Mouse (Mus musculus) cerebellum, postnatal 36 days (tissue): ENCODE measurements around the gene Tmem132a.

ENCODE experiments used
- DNase-seq, 2 experiments: peaks; one replicate each; pipeline ENCODE4 v3.0.0; 2021 to 2022; ENCODE audit warnings: mixed read lengths in 2 of 2

Gene Tmem132a

DNA sequence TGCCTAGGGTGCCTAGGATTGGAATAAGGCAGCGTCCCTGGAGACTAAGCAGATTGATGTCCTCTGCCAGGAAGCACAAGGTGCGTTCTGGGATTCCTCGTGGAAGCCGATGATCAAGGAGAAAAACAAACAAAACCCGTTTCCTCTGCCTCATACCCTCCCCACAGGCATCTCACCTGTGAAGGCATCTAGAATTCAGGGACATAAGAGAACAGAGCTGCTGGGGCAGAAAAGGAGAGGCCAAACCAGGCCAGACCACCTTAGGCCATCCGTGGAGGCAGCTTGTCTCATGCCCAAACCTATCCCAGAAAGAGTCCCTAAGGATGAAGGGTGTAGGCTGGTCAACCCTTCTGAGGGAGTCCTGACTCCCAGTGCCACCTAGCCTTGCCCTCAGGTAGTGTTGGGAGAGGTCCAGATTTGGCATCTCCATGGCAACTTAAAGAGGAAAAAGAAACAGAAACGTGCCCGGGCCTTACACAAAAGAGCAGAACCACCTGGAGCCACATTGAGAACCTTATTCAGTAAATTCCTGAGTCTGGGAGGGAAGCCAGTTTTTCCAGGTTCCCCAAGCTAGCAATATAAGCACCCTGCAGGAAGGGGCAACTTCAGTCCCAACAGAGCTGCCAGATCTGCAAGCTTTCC lies at the start of gene Tmem132a:
Gene Tmem132a (minus strand): TSS at position 55 of the 642 bp plus-strand sequence.
- DNase-seq, result peak; percentile 43 to 71

DNA sequence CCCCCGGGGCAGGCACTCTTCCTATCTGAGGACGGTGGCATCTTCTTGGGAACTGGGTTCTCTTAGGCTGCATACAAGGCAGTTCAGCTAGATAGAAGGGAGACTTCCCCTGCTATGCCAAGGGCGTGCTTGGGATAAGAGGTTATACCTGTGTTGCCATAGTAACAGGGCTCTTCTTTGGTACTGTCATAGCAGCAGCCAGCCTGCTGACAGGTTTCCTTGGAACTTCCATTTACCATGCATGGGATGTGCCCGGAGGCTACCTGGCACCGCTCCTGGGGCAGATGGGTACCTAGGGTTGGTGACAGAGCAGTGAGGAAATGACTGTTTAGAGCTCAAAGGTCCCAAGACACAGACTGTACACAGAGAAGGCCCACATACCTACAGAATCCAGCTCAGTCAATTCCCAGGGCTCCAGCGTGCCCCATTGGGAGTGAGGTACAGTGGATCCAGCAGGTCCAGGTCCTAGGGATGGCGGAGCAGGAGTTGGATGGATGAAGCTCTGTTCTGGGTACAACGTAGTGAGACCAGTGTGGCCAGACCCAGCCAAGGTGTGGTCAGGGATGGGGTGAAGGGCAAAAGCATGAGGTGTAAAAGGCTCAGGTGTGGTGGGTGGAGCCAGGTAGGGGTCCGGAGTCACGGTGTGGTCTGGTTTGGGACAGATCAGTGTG lies 48.7 kb upstream of the Tmem132a start:
- DNase-seq, result peak in 1 of 2 experiments; percentile 36

GRCm38 (mm10) chr19:10916506-10916905 lies 46.8 kb upstream of the Tmem132a start:
- DNase-seq, result no peak

- DNase-seq, result no peak
These were observed 45.1 kb upstream of the Tmem132a start for GRCm38 (mm10) chr19:10914870-10915269.

- DNase-seq, result no peak
These were observed 44.6 kb upstream of the Tmem132a start for GRCm38 (mm10) chr19:10914291-10914690.

GRCm38 (mm10) chr19:10909087-10909721 lies 39.5 kb upstream of the Tmem132a start:
- no peak for DNase-seq

DNA sequence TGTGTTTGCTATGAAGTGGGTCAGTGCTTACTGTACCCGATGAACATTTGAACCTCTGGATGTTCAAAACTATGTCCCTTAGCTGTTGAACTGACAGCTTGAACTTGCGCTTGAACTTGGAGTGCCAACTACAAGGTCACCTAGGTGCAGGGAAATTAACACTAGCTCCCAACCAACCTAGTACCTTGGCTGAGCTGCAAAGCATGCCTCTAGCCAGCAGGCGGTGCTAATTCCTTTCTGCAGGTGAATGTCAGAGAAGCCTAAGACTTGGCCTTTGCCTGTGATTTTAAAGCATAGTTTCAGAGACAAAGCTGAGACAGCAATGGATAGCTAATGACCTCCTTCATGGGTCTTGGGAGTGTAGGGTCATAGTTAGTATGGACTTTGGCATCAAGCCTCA lies 38.2 kb upstream of the Tmem132a start:
- peak; percentile 64 to 65 for DNase-seq

DNA sequence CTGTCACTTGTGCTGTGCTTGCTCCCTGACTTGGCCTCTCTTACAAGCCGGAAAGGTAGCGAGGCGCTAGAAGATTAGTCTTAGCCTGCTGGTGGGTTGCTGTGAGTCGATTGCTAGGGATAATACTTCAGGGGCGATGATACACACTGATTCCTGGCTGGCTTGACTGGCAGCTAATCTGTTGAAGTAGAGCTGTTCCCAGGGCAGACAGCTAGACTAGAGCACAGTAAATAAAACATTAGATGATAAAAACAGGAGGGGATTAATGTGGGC lies 35.9 kb upstream of the Tmem132a start:
- no peak for DNase-seq

- DNase-seq, result peak in 1 of 2 experiments; percentile 21
These were observed 35.4 kb upstream of the Tmem132a start for GRCm38 (mm10) chr19:10904927-10905727.

DNA sequence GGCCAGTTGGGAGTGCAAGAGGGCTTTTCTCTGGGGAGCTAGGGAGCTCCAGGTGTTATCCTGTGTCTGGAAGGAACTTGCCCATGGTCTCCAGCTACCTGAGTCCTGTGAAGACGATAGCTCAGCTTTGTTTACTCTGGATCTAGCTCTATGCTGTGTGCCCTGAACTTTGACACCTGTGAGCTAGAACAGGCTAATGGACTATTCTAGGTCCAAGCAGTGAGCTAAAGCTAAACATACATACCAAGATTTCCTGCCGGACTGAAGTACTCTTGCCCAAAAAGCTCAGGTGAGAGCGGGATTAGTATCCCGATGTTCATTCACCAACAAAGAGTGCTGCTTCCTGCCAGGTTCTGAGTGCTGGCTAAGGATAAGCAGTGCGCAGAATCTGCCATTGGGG lies 34.8 kb upstream of the Tmem132a start:
- no peak for DNase-seq

- no peak for DNase-seq
These were observed 31.3 kb upstream of the Tmem132a start for GRCm38 (mm10) chr19:10901046-10901445.

DNA sequence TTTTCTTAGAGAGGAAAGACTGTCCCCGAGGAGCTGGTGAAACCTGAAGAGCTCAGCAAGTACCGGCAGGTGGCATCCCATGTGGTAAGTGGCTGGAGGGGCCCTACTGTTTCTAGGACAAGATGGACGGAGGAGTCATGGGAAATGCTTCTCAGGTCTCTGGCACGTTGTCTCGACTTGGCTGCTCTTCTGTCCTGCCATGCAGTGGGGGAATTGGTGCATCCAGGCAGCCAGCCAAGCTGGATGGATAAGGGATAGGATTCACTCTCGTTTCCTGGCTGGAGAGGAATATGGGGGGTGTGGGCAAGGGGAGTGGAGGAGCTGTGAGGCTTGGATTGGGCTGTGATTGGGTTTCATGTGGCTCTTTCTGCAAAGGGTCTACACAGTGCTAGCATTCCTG lies 30.6 kb upstream of the Tmem132a start:
- no peak for DNase-seq

- no peak for DNase-seq
These were observed 27.8 kb upstream of the Tmem132a start for GRCm38 (mm10) chr19:10897491-10897890.

- no peak for DNase-seq
These were observed 27.1 kb upstream of the Tmem132a start for GRCm38 (mm10) chr19:10896849-10897248.

DNA sequence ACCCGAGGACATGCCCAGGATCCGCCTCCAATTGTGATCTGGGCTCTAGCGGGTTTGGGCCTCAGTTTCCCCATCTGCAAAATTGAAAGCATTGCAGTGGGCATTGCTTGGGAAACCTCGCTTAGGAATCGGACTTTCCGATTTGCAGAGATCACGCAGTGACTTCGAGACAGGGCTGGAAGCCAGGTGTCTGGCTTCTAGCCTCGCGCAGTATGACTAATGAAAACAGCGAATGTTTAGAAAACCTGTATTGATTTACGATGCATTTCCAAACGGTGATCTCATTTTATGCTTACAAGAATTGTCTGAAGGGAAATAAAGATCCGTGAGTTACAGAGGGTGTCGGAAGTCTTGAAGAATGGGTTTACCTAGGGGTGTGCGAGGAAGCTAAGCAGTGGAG lies 26.0 kb upstream of the Tmem132a start:
- no peak for DNase-seq

GRCm38 (mm10) chr19:10895016-10895528 lies 25.3 kb upstream of the Tmem132a start, which contains the start of gene Prpf19:
Prpf19 (plus strand) TSS chr19:10895231.
- peak; percentile 99 to 100 for DNase-seq

DNA sequence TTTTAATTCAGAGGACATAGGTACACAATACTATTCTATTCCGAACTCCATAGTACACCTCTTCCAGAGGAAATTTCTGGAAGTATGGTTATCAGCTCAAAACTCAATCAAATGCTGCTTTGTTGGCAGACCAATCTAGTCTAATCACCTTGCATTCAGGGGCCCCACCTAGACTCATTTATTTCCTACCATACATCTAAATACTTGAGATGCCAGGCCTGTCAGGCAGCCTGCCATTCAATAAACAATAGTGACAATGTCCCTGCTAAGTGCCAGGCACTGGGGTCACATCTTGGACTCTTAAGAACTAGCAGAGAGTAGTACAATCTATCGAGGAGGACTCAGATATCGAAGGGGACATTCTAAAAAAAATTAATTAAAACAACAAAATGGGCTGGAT lies 22.5 kb upstream of the Tmem132a start:
- DNase-seq, result no peak

- peak; percentile 93 to 95 for DNase-seq
These were observed 11.8 kb upstream of the Tmem132a start, which contains the start of gene Tmem109 for GRCm38 (mm10) chr19:10881426-10882154. Tmem109 (minus strand) TSS chr19:10882001.

DNA sequence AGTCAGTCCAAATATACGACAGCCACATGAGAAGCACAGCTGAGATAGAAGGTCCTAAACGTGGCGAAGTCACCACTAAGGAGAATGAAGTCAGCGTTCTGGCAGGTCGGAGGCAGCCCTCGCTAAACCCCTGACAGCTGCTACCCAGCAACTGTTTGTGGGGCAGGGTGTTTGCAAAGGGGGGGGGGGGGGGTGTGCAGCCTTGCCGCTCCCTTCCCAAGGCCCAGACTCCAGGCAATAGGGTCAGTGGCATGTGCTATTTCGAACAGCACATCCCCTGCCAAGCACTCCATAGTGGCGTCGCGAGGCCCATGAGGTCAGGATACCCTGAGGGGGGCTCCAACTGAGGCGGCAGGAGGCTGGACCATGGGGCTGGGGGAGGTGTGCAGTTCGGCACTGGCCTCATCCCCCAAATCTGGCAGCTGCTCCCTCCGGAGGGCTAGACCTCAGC lies 11.3 kb upstream of the Tmem132a start:
- DNase-seq, result no peak

DNA sequence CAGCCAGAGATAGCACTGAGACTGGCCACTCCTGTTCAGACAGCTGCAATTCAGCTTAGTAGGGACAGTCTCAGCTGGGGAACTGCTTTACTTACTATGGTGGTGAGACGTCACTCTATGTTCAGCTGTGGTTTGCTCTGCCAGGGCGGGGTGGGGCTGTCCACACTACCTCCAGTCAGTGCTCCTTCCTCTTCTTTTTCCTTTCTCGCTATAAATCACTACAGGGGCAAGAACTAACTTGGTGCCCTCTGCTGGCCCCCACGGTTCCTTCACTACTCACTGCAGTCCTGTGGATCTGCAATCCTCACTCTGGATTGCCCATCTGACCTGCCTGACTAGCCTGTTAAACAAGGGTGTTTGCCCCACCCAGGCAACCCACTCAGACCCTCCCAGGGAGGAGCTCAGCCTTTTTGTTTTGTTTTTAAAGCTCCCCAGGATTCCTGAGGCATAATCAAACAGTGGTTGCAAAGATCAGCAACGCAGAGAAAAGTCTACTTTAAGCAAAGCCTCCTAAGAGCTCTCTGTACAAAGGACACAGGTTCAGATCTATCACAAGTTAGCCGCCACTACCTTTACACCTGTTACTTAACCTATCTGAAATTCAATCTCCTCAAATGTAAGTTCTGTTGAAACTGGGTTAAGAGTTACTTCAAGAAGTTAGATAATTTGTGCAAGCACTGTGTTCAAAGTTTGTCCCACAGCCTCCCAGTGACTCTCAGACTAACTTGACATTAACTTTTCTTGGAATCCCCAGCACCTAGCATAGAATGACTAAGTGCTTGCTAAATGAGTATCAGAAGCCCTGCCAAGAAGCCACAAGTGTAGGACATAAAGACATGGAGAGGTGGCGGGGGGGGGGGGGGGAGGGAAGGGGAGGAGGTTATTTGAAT lies 10.6 kb upstream of the Tmem132a start:
- peak; percentile 65 to 70 for DNase-seq

- peak; percentile 65 to 76 for DNase-seq
These were observed 8.6 kb upstream of the Tmem132a start for GRCm38 (mm10) chr19:10878201-10878837.
